Mouse (Mus musculus): Measurements from ENCODE around the gene Dcst2. TPM values are rescaled to one million over a fixed set of nuclear protein-coding genes. Genes with fewer than 3 reads are reported as not detected.

The Dcst2 gene
- polyA plus RNA-seq, 1 experiment from 2014 or later, result 0.06 TPM

- H3K27me3 ChIP-seq, result no peaks in the 10 kb centered on the region
- in situ Hi-C loops (cut with MboI; ENCODE audit: low pct_unique_long_range_greater_than_20kb), result no loop called here
- TF ChIP-seq CTCF (IDR thresholded peaks at IDR 0.05), result no peak
- CTCF ChIA-PET, result interaction anchor here (1.7 to 1.8 kb wide), 2 partner anchors 14 to 19 kb away, joined by 3 to 6 read pairs; no protein-coding TSS in a partner anchor
- POLR2A ChIA-PET, result interaction anchor here (0.7 to 2.3 kb wide), 3 partner anchors 10 to 14 kb away, joined by 3 to 6 read pairs (median 3); no protein-coding TSS in a partner anchor
- ATAC-seq (no peak), DNase-seq (ENCODE audit: low read depth, low spot score) (no peak)
Observed at GRCm38 (mm10) chr3:89373581-89374231, 11.9 kb downstream of the Dcst2 start.

- CTCF ChIA-PET, result interaction anchor here (0.6 to 1.9 kb wide), 6 partner anchors 10 to 59 kb away, joined by 3 to 11 read pairs (median 4); partner anchors contain the start of genes Dcst1 and Pbxip1
- no peak for TF ChIP-seq CTCF (IDR thresholded peaks at IDR 0.05)
- POLR2A ChIA-PET, result interaction anchor here (0.6 to 2.9 kb wide), 5 partner anchors 9 to 27 kb away, joined by 3 to 12 read pairs (median 4); partner anchors contain the start of gene Zbtb7b
- no peak for ATAC-seq
- DNase-seq (ENCODE audit: low read depth, low spot score), result no peak
- no peaks in the 10 kb centered on the region for H3K27me3 ChIP-seq
- in situ Hi-C loops (cut with MboI; ENCODE audit: low pct_unique_long_range_greater_than_20kb), result no loop called here
Observed at GRCm38 (mm10) chr3:89377831-89378230, 16.1 kb downstream of the Dcst2 start.

- POLR2A ChIA-PET, result interaction anchor here (0.6 to 2.9 kb wide), 4 partner anchors 12 to 28 kb away, joined by 3 to 12 read pairs (median 4); partner anchors contain the start of gene Zbtb7b
- in situ Hi-C loops (cut with MboI; ENCODE audit: low pct_unique_long_range_greater_than_20kb), result no loop called here
- no peak for TF ChIP-seq CTCF (IDR thresholded peaks at IDR 0.05)
- DNase-seq (ENCODE audit: low read depth, low spot score), result no peak
- no peaks in the 10 kb centered on the region for H3K27me3 ChIP-seq
- ATAC-seq, result no peak
- CTCF ChIA-PET, result interaction anchor here (0.6 to 1.9 kb wide), 7 partner anchors 10 to 58 kb away, joined by 3 to 11 read pairs (median 3); partner anchors contain the start of genes Dcst1 and Pbxip1
Observed at GRCm38 (mm10) chr3:89378394-89379067, 16.8 kb downstream of the Dcst2 start.

- CTCF ChIA-PET, result interaction anchor here (0.7 to 1.9 kb wide), 5 partner anchors 10 to 70 kb away, joined by 3 to 11 read pairs (median 4); no protein-coding TSS in a partner anchor
- no peak for TF ChIP-seq CTCF (IDR thresholded peaks at IDR 0.05)
Observed at GRCm38 (mm10) chr3:89379388-89380131, 17.8 kb downstream of the Dcst2 start.

GRCm38 (mm10) chr3:89380291-89380690 is 18.5 kb downstream of the Dcst2 start:
- ChIA-PET CTCF (interaction anchor here (0.7 to 1.7 kb wide), 4 partner anchors 9 to 69 kb away, joined by 3 to 4 read pairs (median 4); no protein-coding TSS in a partner anchor), POLR2A (no interaction called here)
- no peak for TF ChIP-seq CTCF (IDR thresholded peaks at IDR 0.05)
- in situ Hi-C loops (cut with MboI; ENCODE audit: low pct_unique_long_range_greater_than_20kb), result no loop called here
- ATAC-seq, result no peak
- no peak for DNase-seq (ENCODE audit: low read depth, low spot score)
- no peaks in the 10 kb centered on the region for H3K27me3 ChIP-seq

More at GRCm38 (mm10) chr3:89379388-89380131, 17.8 kb downstream of the Dcst2 start:
- no peak for ATAC-seq
- no peak for DNase-seq (ENCODE audit: low read depth, low spot score)
- no peaks in the 10 kb centered on the region for H3K27me3 ChIP-seq
- POLR2A ChIA-PET, result no interaction called here
- in situ Hi-C loops (cut with MboI; ENCODE audit: low pct_unique_long_range_greater_than_20kb), result no loop called here

GRCm38 (mm10) chr3:89380711-89381110 is 18.9 kb downstream of the Dcst2 start:
- ATAC-seq (no peak), DNase-seq (ENCODE audit: low read depth, low spot score) (no peak)
- no peak for TF ChIP-seq CTCF (IDR thresholded peaks at IDR 0.05)
- ChIA-PET POLR2A (interaction anchor here (0.7 kb wide), 1 partner anchor 45 kb away, joined by 3 read pairs; no protein-coding TSS in a partner anchor), CTCF (interaction anchor here (1.1 to 2.1 kb wide), 4 partner anchors 8 to 68 kb away, joined by 3 to 6 read pairs (median 4); no protein-coding TSS in a partner anchor)
- H3K27me3 ChIP-seq, result no peaks in the 10 kb centered on the region
- in situ Hi-C loops (cut with MboI; ENCODE audit: low pct_unique_long_range_greater_than_20kb), result no loop called here

GRCm38 (mm10) chr3:89381233-89381632 is 19.5 kb downstream of the Dcst2 start:
- ATAC-seq, result no peak
- DNase-seq (ENCODE audit: low read depth, low spot score), result no peak
- H3K27me3 ChIP-seq, result no peaks in the 10 kb centered on the region
- ChIA-PET POLR2A (interaction anchor here (0.7 to 1.4 kb wide), 2 partner anchors 9 to 46 kb away, joined by 3 read pairs; no protein-coding TSS in a partner anchor), CTCF (interaction anchor here (1.5 to 2.1 kb wide), 3 partner anchors 10 to 27 kb away, joined by 3 to 6 read pairs (median 4); no protein-coding TSS in a partner anchor)
- in situ Hi-C loops (cut with MboI; ENCODE audit: low pct_unique_long_range_greater_than_20kb), result no loop called here
- TF ChIP-seq CTCF (IDR thresholded peaks at IDR 0.05), result no peak

GRCm38 (mm10) chr3:89382033-89382882 is 20.5 kb downstream of the Dcst2 start:
- no peaks in the 10 kb centered on the region for H3K27me3 ChIP-seq
- ATAC-seq, result no peak
- ChIA-PET POLR2A (interaction anchor here (0.9 to 1.4 kb wide), 2 partner anchors 8 to 36 kb away, joined by 3 to 4 read pairs; partner anchors contain the start of genes Cks1b and Shc1), CTCF (interaction anchor here (1.2 to 2.1 kb wide), 6 partner anchors 9 to 42 kb away, joined by 3 to 6 read pairs (median 4); no protein-coding TSS in a partner anchor)
- in situ Hi-C loops (cut with MboI; ENCODE audit: low pct_unique_long_range_greater_than_20kb), result no loop called here
- no peak for TF ChIP-seq CTCF (IDR thresholded peaks at IDR 0.05)
- DNase-seq (ENCODE audit: low read depth, low spot score), result no peak

- ChIA-PET CTCF (interaction anchor here (1.2 to 1.7 kb wide), 5 partner anchors 10 to 43 kb away, joined by 3 to 5 read pairs (median 3); no protein-coding TSS in a partner anchor), POLR2A (interaction anchor here (0.9 kb wide), 2 partner anchors 10 to 35 kb away, joined by 3 to 4 read pairs; partner anchors contain the start of genes Cks1b and Shc1)
- DNase-seq (ENCODE audit: low read depth, low spot score), result no peak
- no peak for ATAC-seq
- H3K27me3 ChIP-seq, result no peaks in the 10 kb centered on the region
- in situ Hi-C loops (cut with MboI; ENCODE audit: low pct_unique_long_range_greater_than_20kb), result no loop called here
- no peak for TF ChIP-seq CTCF (IDR thresholded peaks at IDR 0.05)
Observed at GRCm38 (mm10) chr3:89382950-89383349, 21.2 kb downstream of the Dcst2 start.
